Mouse (Mus musculus) spleen, adult 2 months (tissue): Measurements from ENCODE around the gene M1ap.

Source experiments
- CTCF ChIP-seq: fragments of 200-500 bp; IDR thresholded peaks from 2 replicates; pipeline ENCODE4 v1.5.1; 2011; ENCODE audit warnings: mild to moderate bottlenecking, inconsistent platforms; ENCODE audit not compliant: insufficient read depth, insufficient read length, insufficient replicate concordance; ENCODE audit errors: extremely low read depth
- POLR2A ChIP-seq: fragments of 200-500 bp; IDR thresholded peaks from 2 replicates; pipeline ENCODE4 v1.6.1; 2011; ENCODE audit warnings: low read depth, low read length, inconsistent platforms

DNA sequence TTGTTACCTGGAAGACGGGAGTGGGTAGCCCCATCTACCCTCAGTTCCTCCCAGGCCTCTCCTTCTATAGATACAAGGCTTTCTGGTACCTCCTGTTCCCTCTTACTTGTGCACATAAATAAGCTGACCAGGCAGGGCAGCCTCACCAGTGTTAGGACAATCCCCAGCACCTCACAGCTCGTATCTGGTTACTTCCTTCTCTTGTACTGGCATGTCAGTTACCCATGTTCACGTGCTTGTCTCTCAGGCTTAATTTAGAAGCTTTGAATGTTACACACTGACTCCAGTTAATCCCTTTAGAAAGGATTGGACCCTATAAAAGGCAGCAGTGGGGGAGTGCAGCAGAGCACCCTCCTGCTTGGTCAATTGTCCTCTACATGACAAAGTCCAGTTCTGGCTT is 49.4 kb upstream of the M1ap start:
- TF ChIP-seq POLR2A (no peak), CTCF (no peak)
